Mouse (Mus musculus): ENCODE measurements at regions not wholly inside any gene's neighbourhood (a gene's known extent, or its start where the extent isn't known, plus 50 kb on each side); places are given as distances from the start of the nearest gene placed in this dataset.

- no peak for TF ChIP-seq CTCF (IDR thresholded peaks at IDR 0.05; ENCODE audit: low read depth)
- no peak for TF ChIP-seq EP300 (IDR thresholded peaks at IDR 0.05; ENCODE audit: low read depth)
Measured at GRCm38 (mm10) chr9:79038971-79039370, 423.6 kb downstream of the Cd109 start.
